Mouse (Mus musculus) lung, adult 18-20 months (tissue): ENCODE measurements around the gene Zfp512b.

ENCODE experiments used
- DNase-seq, 2 experiments: peaks; one replicate each; pipeline ENCODE4 v3.0.0; 2022; ENCODE audit warnings: mixed read lengths in 2 of 2

Zfp512b gene

DNA sequence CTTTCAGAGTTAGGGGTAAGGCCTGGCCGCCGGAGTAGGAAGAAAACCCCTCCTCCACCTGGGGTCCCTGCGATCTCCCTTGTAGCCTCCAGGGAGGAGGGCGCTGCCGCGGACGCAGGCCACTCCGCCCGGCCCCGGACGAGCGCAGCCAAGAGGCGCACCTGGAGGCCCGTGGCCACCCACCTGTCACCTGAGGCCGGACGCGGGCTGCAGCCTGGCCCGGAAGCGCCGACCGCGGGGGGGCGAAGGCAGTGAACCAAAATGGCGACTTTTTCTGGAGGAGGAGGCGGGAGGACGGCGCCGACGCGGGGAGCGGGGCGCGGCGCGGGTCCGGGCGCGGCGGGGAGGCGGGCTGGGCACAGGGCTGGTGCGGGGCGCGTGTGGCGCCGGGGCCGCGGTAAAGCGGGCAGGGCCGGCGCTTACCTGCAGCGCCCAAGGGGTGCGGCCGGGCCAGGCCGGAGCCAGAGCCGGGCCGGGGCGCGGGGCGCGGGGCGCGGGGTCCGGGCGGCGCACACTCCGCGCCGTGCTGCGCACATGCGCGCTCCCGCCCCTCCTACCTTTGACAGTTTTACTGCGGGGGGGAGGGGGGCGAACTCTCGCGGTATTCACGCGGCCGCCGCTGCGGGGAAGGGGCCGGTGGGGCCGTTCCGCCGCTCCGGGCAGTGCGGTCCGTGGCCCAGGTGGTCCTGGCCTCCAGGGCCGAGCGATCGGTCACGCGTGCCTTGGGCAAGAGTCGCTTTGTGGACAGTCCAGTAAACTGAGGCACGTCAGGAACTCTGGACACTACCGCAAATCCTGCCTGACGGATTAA, at the start of gene Zfp512b:
Zfp512b (minus strand) TSS at position 573 of the 811 bp plus-strand sequence.
- DNase-seq = peak; percentile 62 to 77

- no peak for DNase-seq
These were observed 43.3 kb upstream of the Zfp512b start for GRCm38 (mm10) chr2:181635865-181636264.

GRCm38 (mm10) chr2:181632624-181633023, 40.0 kb upstream of the Zfp512b start:
- DNase-seq = no peak

GRCm38 (mm10) chr2:181628471-181628870, 35.9 kb upstream of the Zfp512b start:
- DNase-seq = no peak

DNA sequence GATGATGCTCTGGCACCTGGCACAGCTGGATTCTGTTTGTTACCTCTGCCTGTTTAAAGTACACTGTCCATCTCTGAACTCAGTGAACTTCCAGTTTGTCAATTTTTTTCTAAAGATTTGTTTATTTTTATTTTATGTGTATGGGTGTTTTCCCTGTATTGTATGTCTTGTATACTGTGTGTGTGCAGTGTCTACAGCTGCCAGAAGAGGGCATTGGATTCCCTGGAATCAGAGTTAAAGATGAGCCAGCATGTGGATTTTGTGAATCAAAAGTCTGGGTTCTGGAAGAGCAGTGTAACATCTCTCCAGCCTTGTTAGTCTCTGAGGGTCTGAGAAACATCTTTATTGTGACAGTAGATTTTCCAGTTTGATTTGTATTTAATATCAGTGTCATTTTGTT, 30.8 kb upstream of the Zfp512b start:
- no peak for DNase-seq

- no peak for DNase-seq
These were observed 26.3 kb upstream of the Zfp512b start for GRCm38 (mm10) chr2:181618761-181619495.

DNA sequence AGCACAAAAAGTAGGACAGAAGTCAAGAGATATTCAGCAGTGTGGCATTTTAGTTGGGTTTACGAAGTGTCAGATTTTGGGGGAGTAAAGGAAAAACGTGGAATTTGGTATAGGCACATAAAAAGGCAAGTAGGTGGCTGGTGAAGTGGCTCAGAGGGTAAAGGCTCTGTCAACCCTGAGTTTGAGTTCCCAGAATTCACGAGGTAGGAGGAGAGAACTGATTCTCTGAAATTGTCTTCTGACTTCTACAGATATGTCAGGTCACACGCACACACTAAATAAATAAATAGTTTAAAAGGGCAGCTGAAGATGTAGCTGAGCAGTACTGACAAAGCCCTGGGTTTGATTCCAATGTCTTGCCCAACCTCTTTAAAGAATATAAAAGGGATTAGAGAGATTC, 9.8 kb upstream of the Zfp512b start:
- DNase-seq = no peak

DNA sequence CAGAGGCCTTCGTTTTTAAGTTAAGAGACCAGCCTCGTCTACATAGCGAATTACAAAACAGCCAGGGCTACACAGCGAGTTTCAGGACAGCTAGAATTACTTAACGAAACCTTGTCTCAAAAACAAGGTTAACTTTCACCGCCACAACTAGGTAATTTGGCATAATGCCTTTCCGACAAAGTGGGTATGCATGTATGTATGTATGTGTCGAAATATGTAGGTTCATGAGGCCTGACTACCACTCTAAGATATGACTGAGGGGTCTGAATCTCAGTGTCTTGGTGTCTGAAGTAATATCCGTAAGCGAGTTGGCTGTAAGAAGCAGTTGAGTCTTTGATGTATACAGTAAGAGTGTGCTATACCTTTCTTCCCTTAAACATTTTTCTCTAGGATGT, 9.1 kb upstream of the Zfp512b start:
- DNase-seq = no peak

DNA sequence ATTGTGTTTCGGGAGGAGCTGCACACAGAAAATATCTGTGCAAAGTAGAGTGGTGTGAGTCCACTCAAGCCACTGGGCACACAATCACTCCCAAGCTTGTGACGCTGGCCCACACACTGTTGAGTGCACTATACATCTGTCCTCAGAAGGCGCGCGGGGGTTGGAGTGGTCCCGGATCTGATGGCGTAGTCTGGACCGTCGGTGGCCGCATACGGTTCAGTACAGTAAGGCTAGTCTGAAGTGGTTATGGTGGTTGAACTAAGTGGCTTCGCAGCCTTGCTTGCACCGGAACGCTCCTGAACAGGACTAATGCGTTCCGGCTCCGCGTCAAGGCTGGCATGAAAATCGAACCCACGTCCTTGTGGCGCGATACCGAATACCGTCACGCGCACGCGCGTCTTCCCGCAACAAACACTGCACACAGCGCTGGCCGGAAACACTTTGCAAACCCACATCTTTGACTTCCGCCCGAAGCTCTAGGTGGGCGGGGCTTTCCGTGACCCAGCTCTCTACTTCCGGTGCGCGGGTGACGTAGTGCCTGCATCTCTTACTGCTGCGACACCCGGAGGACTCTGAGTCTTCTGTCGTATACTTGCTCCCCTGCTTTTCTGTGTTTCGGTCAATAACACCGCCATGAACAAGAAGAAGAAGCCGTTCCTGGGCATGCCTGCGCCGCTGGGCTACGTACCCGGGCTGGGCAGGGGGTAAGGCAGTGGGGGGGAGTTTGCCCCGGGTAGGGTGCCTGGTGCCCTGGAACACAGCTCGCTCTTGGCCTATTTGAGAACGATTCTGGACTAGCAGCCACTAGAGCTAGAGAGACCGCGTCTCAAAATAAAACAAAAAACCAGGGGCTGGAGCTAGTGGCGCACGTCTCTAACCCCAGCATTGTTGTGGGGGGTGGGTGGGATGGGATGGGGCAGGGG, 8.5 kb upstream of the Zfp512b start:
- peak; percentile 96 to 97 for DNase-seq

GRCm38 (mm10) chr2:181600226-181600758, 7.7 kb upstream of the Zfp512b start:
- DNase-seq = no peak

DNA sequence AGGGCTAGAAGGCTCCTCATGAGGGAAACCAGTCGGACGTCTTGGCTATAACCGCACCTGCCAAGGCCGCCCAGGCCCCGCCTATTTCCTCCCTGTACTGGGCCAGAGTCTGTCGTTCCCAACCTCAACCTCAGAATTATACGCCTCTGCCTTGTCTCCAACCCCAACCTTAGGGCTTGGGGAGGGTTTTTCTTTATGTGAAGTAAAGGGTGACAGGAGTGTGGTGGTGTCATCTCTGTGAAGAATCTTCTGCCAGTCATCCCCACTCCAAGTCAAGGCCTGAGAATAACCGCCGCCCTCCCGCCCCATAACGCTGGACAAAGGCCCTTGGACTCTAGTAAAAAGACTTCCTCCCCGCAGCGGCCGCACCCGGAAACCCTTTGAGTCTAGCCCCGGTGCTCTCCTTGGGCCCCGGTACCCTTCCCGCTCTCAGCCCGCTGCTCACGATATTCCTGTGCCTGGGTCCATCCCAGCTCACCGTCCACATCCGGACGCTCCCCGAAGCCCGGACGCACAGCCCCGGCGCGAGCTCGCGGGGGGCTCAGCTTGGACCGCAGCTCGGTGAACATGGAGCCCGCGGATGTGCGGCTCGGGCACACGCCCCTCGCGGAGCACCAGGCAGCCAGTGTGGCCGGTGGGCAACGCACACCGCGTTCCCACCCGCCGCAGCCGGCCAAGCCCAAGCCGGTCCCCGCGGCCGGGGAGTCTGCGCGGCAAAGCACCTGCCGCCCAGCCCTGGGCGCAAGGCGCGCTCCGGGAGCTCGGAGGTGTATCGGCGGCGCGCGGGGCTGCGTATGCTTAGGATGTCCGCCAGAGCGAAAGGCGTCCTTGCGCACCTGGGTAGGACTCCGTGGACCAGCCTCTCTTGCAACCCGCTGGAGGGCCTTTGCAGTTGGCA, 6.1 kb upstream of the Zfp512b start, which contains the start of gene Samd10:
Samd10 (minus strand) TSS at position 759 of the 898 bp plus-strand sequence.
- DNase-seq = peak; percentile 79 to 81

- DNase-seq = no peak
These were observed 4.9 kb upstream of the Zfp512b start for GRCm38 (mm10) chr2:181597378-181598061.

DNA sequence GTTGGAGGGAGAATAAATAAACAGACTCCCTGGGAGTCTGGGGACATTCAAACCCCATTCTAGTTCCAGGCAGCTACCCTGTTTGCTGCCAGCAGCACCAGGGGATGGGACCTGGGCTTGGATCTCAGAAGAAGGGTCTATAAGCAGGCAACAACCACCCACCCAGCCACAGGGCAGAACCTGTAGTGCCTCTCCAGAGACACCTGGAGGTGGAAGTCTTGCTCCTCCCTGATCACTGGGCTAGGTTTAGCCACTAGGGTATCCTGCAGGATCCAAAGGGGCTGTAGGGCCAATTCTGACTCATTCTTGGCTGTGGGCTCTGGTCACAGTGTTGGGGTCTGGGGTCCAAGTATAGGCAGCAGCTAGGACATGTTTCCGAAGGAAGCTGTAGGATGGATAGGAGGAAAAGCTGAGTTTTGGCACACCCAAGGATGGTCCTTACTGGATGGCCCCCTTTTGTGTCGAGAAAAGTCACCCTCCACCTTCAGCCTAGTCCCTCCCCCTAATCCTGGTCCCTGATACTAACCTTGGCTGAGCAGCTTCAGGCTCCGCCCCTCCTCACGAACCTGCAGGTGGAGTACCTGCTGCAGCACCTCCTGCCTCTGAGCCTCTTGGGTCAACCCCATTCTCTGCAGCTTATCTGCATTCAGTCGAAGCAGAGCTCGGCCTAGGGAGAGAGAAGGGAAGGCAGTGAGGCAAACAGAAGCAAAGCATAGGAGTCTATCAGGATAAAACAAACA, 3.8 kb upstream of the Zfp512b start:
- no peak for DNase-seq

DNA sequence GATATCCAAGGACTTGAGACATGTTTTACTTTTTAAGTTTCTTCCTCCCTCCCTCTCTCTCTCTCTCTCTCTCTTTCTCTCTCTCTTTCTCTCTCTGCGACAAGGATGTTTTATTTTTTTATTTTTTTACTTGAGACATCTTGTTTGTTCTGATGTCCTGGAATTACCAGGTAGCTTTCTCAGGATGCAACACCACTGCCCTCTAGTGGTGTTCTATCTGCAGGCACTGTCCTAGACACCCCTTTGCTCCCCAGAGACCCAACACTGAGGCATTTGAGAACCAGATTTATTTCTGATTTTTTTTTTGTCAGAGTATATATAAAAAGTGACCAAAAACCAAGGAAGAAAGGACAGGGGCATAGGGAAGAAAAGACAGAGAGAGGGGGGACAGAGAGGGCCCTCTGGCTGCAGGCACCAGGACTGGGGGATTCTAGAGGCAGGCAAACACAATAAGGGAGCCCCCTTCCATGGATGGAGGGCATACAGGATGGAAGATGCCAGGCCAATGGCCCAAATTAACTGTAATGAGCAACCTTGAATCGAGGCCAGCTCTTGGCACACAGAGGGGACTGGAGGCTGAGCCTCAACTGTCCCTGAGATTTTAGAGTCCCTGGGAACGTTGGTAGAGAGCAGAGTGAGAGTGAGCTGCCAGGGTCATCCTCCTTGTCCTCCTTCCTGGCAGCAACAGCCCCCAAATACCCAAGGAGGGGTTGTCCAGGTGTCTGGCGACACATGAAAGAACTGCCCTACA, 2.5 kb upstream of the Zfp512b start:
- peak in 1 of 2 experiments; percentile 47 for DNase-seq

DNA sequence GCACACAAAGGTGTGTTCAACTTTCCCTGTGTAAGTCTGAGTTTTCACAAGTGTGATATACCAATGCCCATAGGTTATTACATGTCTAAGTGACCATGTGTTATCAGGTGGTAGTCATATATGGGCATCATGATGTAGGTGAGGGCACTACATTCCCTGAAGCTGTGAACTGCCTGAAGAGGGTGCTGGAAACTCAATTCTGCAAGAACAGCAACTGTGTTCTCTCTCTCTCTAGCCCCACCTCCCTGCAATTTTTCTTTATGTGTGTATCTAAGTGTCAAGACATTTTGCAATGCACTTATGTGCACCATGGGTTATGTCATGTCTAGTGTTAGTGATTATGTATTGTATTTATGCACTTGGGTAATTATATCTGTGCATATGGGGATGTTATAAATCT, 1.3 kb upstream of the Zfp512b start:
- no peak for DNase-seq

DNA sequence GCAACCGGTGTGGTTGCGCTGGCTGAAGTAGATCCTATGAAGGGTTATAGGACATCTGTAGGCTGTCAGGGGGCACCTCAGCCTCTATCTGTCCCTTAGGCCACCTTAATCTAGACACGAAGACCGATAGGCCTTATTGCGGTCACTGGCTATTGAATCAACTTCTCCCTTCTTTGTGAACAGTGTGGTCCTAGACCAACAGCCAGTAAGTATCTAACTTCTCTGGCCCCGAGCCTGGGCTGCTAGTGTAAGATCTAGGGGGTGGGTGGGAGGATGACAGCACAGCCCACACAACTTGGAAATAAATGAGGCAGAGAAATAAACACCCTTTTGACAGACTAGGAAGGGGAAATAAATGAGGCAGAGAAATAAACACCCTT, 429 bp upstream of the Zfp512b start:
- peak in 1 of 2 experiments; percentile 40 for DNase-seq

DNA sequence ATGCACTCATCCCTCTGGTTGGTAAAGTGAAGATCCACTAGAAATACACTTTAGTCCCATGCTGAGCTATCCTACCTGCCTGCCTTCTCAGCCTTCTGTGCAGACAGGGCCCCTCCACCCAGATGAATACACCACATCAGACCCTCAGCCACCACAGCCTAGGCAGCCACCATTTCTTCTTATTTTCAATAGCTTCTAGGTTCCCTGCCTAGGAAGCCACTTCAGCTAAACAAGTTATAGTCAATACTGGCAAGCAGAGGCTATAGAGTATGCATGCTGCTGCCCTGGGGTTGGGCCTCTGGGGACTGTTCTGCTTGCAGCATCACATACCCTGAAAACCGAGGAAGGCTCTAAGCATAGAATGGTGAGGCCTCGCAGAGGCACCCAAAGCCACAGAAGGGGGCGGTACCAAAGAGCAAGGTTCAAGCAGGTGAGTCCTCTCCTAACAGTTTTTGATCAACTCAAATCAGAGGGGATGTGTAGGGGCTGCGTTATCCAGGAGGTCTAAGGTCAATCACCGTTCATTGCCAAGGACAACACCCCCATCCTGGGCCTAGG, 996 bp downstream of the Zfp512b start, which contains the start of gene Prpf6:
Prpf6 (plus strand) TSS at position 341 of the 558 bp plus-strand sequence.
- DNase-seq = no peak

DNA sequence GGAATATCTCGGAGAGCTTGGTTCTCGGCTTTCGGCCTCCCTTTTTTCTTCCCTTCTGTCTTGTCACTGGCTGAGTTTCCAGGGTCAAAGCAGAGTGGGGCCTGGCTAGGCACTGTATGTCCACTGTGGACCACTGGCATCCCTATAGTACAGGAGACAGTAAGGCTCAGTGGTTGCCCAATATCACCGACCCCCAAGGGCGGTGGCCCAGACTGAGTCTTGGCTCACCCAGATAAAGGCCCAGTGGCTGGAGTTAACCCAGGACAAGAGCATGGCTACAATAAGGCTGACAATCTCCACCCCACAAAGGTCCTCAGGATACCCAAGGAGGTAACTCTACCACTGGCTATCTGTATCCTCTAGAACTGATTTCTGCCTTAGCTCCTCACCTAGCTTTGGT, 2.1 kb downstream of the Zfp512b start:
- no peak for DNase-seq

DNA sequence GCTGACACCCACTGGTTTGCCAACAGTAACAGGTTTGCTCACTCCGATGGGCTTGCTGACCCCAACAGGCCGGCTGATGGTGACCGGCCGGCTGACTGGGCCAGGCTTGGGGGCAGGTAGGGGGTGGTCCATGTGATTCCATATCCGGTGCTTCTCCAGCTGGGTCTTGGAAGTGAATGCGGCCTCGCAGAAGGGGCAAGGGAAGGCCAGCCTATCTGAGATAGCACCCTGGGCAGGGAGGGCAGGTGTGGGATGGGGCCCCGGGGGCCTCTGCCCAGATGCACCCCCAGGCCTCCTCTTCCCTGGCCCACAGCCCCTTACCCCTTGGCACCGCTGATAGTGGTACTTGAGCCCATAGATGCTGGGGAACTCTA, 2.9 kb downstream of the Zfp512b start:
- no peak for DNase-seq
